Mouse (Mus musculus) myocyte (in vitro differentiated cells): ENCODE data around the gene Oaf.

ENCODE experiments used
- CEBPB ChIP-seq: IDR thresholded peaks from 2 replicates; pipeline ENCODE4 v1.6.1; 2011; ENCODE audit warnings: mild to moderate bottlenecking, moderate library complexity; ENCODE audit not compliant: poor library complexity, insufficient read depth, severe bottlenecking
- E2F4 ChIP-seq: IDR thresholded peaks from one replicate; pipeline ENCODE4 v1.6.1; 2011; ENCODE audit warnings: mild to moderate bottlenecking, control low read depth, moderate library complexity; ENCODE audit not compliant: insufficient read depth
- POLR2A ChIP-seq: IDR thresholded peaks from one replicate; pipeline ENCODE4 v1.6.1; 2011; ENCODE audit warnings: low read depth, mild to moderate bottlenecking, control low read depth, moderate library complexity; ENCODE audit not compliant: insufficient read length
- SRF ChIP-seq: IDR thresholded peaks from one replicate; pipeline ENCODE4 v1.6.1; 2011; ENCODE audit warnings: low read depth; ENCODE audit not compliant: control insufficient read depth, insufficient read length
- USF1 ChIP-seq: IDR thresholded peaks from one replicate; pipeline ENCODE4 v1.6.1; 2011; ENCODE audit warnings: low read depth, mild to moderate bottlenecking, control low read depth, moderate library complexity

GRCm38 (mm10) chr9:43241291-43241690 is 1.6 kb upstream of the Oaf start:
- no peak for TF ChIP-seq POLR2A
- no peak for TF ChIP-seq USF1
- TF ChIP-seq SRF = no peak
- TF ChIP-seq E2F4 = no peak
- TF ChIP-seq CEBPB = no peak
